Mouse (Mus musculus) kidney, embryonic 14.5 days (tissue): Measurements from ENCODE around the gene Rbpms2. TPM values are rescaled to one million over a fixed set of nuclear protein-coding genes. Genes with fewer than 3 reads are reported as not detected.
"Not testable (repeated sequence)": the region's sequence is repeated elsewhere in the genome, so short reads cannot be mapped to it uniquely, and the experiment has no call there.

Source experiments
- ATAC-seq: fragments of 200-750 bp; cut with Nextera tagmentation; 2 replicates; pipeline ENCODE4 v1.8.0; 2017; ENCODE audit warnings: moderate number of reproducible peaks, mild to moderate bottlenecking, moderate TSS enrichment, moderate library complexity; ENCODE audit not compliant: low FRiP score, low TSS enrichment
- H3K27ac ChIP-seq: fragments of 300-500 bp; sonication (generic); 2 replicates; pipeline ENCODE4 v1.5.1; 2014; ENCODE audit warnings: low read depth, mild to moderate bottlenecking, low read length, moderate library complexity, mixed read lengths
- H3K27me3 ChIP-seq: fragments of 300-500 bp; sonication (generic); 2 replicates; pipeline ENCODE4 v1.6.1; 2014; ENCODE audit warnings: mild to moderate bottlenecking, low read length; ENCODE audit not compliant: control insufficient read depth, insufficient read depth
- H3K36me3 ChIP-seq: fragments of 300-500 bp; sonication (generic); 2 replicates; pipeline ENCODE4 v1.6.1; 2014; ENCODE audit warnings: low read length, mixed read lengths; ENCODE audit not compliant: control insufficient read depth, insufficient read depth
- H3K4me1 ChIP-seq: fragments of 300-500 bp; sonication (generic); 2 replicates; pipeline ENCODE4 v1.6.1; 2014; ENCODE audit warnings: low read length, mixed read lengths; ENCODE audit not compliant: control insufficient read depth, insufficient read depth
- H3K4me2 ChIP-seq: fragments of 300-500 bp; sonication (generic); replicated peaks from 2 replicates; pipeline ENCODE4 v1.6.1; 2014; ENCODE audit warnings: low read depth, mild to moderate bottlenecking, low read length
- H3K4me3 ChIP-seq: fragments of 300-500 bp; sonication (generic); 2 replicates; pipeline ENCODE4 v1.5.1; 2014; ENCODE audit warnings: mild to moderate bottlenecking, low read length
- H3K9ac ChIP-seq: fragments of 300-500 bp; sonication (generic); 2 replicates; pipeline ENCODE4 v1.6.1; 2014; ENCODE audit warnings: low read depth, mild to moderate bottlenecking, low read length, moderate library complexity
- H3K9me3 ChIP-seq: fragments of 300-500 bp; sonication (generic); 2 replicates; pipeline ENCODE4 v1.6.1; 2016; ENCODE audit warnings: low read length; ENCODE audit not compliant: control insufficient read depth
- WGBS: fragments of 180-500 bp; shearing (Covaris S2); extraction: QIAGEN DNeasy Blood & Tissue Kit; methylation state at CpG from one replicate; pipeline ENCODE4 v1.1.7; 2014; 5-methylcytosine and 5-hydroxymethylcytosine counted together
- polyA plus RNA-seq: library from polyadenylated mRNA; unstranded; fragments of >200 nt; fragmentation: Nextera tagmentation; extraction: Ambion mirVana; gene quantifications from 2 replicates; pipeline ENCODE4 v1.2.1, GENCODE M21; 2014

Gene Rbpms2
- polyA plus RNA-seq, 1 experiment from 2014 or later, result 29.1 TPM

DNA sequence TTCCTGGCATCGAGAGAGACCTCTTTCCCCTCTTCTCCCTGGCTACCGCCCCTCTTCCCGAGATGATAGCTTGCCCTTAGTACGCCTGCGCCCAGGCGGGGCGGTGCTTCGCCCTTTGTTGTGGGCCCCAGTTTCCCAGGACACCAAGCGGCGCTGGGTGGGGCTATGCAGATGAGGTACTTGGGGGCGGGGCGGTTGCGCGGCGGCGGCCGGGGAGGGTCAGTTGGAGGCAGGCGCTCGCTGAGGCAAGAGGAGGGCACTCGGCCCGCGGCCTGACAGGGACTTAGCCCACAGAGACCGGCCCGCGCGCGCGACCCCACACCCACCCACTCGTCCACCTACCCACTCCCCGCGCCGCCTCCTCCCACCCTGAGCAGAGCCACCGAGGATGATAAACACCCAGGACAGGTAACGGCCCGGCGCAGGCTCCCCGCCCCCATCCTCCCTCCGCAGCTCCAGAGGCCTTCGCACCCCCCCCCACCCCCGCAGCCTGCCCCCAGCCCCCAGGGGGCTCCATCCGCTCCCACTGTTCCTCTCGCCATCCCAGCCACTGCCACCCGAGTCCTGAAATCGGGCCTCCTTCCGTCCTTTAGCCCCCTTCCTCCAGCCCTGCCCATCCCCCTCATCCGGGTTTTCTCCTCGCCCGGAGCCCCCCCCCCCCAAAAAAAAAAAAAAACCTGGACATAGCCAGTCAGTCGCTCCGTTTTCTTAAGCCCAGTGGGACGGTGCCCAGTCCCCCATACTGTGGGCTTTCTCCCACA lies 47.1 kb downstream of the Rbpms2 start:
- peak overlapping the region; percentile 71 for H3K4me3 ChIP-seq
- peak overlapping the region; percentile 37; the same call in 1 of the 2 replicates for H3K27ac ChIP-seq
- no peaks in the 10 kb centered on the region for H3K27me3 ChIP-seq
- peaks cover 30% of the 10 kb centered on the region for H3K4me1 ChIP-seq
- WGBS, result 0% methylated on average over 47 of the region's 51 CpGs
- no peaks in the 10 kb centered on the region for H3K9me3 ChIP-seq
- peak; percentile 94 for ATAC-seq
- no peaks in the 10 kb centered on the region for H3K36me3 ChIP-seq
- H3K9ac ChIP-seq, result peak overlapping the region; percentile 79
- H3K4me2 ChIP-seq, result peak overlapping the region; percentile 71

DNA sequence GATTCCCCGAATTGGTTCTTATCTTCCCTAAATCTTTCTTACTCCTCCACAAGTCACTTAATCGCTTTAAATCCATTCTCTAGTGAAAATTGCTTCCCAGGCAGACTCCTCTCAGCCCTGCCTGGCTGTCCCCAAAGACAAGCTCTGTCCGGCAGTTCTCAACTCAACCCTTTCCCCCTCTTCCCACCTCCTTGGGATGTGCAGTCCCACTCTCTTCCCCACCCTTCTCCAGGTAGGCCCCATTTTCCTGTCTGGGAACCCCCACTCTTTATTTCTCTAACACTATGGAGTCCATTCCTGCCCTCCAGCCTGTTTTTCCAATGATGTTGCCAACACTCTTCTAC lies 47.6 kb downstream of the Rbpms2 start:
- peaks cover 30% of the 10 kb centered on the region for H3K4me1 ChIP-seq
- H3K36me3 ChIP-seq, result 0 out of 2 replicates have a peak, but pooled peaks cover under 1% of the 10 kb centered on the region
- ATAC-seq, result no peak
- peak overlapping the region; percentile 79 for H3K9ac ChIP-seq
- peak overlapping the region; percentile 71 for H3K4me3 ChIP-seq
- 3% methylated on average over 3 of the region's 3 CpGs for WGBS
- H3K27ac ChIP-seq, result peak overlapping the region; percentile 37; the same call in 1 of the 2 replicates
- H3K27me3 ChIP-seq, result no peaks in the 10 kb centered on the region
- H3K9me3 ChIP-seq, result no peaks in the 10 kb centered on the region
- peak overlapping the region; percentile 71 for H3K4me2 ChIP-seq

DNA sequence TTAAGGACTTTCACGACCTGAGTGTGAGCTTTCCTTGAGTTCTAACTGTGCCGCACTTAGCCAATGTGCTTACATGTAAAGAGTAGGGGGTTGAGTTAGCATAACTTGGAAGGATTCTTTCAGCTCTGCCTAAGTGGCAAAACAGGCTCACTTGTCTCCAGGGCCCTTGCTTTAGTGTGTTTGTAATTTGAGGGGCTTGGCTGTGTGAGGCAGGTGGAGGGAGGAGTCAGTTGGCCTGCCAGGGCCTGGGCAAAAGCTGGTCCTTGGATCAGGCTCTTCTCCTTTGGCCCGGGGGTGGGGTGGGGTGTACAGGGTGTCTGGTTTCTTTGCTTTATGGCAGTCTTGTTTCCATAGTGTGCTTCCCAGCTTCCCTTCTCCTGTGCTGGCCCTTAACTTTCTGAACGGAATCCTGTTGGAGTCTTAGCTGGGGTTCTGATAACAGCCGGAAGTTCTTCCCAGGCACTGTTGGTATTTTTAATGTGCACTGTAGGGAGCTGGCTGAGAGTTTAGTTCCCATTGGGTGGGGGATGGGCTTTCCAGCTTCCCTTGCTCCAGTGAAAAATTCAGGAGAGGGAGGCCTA lies 49.8 kb downstream of the Rbpms2 start:
- WGBS, result 8% methylated on average over 5 of the region's 5 CpGs
- H3K4me1 ChIP-seq, result peaks cover 30% of the 10 kb centered on the region

DNA sequence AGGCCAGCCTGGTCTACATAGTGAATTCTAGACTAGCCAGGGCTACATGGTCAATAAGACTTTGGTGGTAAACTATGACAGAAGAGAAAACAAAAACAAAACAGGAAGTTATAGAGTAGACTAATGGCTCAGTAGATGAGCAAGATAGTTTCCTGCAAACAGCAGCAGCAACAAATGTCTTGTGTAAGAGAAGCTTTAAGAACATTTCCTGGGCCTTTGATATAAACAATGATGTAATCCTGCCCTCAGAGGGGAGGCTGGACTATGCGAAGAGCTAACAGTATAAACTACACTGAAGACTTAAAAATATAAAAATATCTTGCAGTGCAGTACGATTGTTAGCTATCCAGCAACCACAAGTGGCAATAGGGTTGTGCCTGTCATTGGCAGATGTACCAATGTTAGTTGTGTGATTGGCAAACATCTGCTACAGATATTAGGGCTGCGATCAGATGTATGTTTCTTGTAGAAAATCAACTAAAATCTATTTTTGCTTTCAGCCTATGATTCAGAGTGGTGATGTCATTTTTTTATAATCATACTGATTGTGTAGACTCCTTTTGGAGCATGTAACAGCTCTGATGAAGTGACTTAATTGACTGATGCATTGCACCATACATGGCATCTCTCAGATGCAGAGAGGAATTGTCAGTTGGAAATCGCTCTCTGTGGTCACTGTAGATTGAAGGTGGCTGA lies 51.6 kb downstream of the Rbpms2 start:
- no peak overlapping the region for H3K9ac ChIP-seq
- no peaks in the 10 kb centered on the region for H3K27me3 ChIP-seq
- no peaks in the 10 kb centered on the region for H3K9me3 ChIP-seq
- H3K4me2 ChIP-seq, result no peak overlapping the region
- WGBS, result 86% methylated on average over 4 of the region's 4 CpGs
- H3K27ac ChIP-seq, result no peak overlapping the region
- H3K4me1 ChIP-seq, result peaks cover 30% of the 10 kb centered on the region
- peaks cover 3% of the 10 kb centered on the region; the same call in 1 of the 2 replicates for H3K36me3 ChIP-seq
- no peak overlapping the region for H3K4me3 ChIP-seq
- ATAC-seq, result no peak

More for the DNA sequence above, 49.8 kb downstream of the Rbpms2 start:
- no peaks in the 10 kb centered on the region for H3K9me3 ChIP-seq
- H3K4me3 ChIP-seq, result peak overlapping the region; percentile 71; the same call in 1 of the 2 replicates
- H3K27me3 ChIP-seq, result no peaks in the 10 kb centered on the region
- H3K36me3 ChIP-seq, result 0 out of 2 replicates have a peak, but pooled peaks cover 2% of the 10 kb centered on the region
- H3K9ac ChIP-seq, result peak overlapping the region; percentile 32; the same call in 1 of the 2 replicates
- peak overlapping the region; percentile 71 for H3K4me2 ChIP-seq
- peak overlapping the region; percentile 84 for H3K27ac ChIP-seq
- ATAC-seq, result peak; percentile 29; the same call in 1 of the 2 replicates

DNA sequence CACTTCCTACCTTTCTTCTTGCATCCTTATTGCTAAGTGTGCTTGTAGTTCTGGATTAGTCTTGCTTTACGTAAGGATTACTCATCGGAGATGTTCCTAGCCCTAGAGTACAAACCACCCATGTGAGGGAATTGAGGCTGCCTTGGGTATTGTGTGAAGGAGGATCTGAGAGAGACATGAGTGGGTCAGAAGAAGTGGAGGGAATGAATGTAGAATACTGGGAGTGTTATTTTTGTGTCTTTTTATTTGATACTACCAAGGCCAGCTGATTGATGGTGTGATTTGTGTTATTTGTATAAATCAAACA lies 52.1 kb downstream of the Rbpms2 start:
- WGBS, result 97% methylated on average over 2 of the region's 2 CpGs
- H3K9me3 ChIP-seq, result no peaks in the 10 kb centered on the region
- H3K27me3 ChIP-seq, result no peaks in the 10 kb centered on the region
- no peak for ATAC-seq
- no peak overlapping the region for H3K27ac ChIP-seq
- no peak overlapping the region for H3K4me3 ChIP-seq
- H3K4me1 ChIP-seq, result peaks cover 30% of the 10 kb centered on the region
- no peak overlapping the region for H3K9ac ChIP-seq
- peaks cover 8% of the 10 kb centered on the region; the same call in 1 of the 2 replicates for H3K36me3 ChIP-seq
- no peak overlapping the region for H3K4me2 ChIP-seq

DNA sequence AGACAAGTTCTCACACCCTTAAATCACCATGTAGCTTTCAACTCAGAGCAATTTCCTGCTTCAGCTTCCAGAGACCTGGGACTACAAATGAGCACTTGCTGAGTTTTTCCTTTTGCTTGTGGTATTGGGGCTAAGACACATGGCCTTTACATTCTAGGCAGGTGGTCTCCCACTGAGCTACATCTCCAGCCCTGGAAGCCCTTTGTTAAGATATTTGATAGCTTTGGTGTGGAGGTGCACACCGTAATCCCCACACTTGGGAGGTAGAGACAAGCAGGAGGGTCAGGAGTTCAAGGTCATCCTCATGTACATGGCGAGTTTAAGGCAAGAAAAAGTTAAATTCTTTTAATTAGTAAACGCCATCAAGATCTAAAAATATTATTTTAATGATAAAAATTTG lies 52.7 kb downstream of the Rbpms2 start:
- 74% methylated on average over 3 of the region's 3 CpGs for WGBS
- Histone ChIP-seq H3K9me3 (no peaks in the 10 kb centered on the region), H3K4me3 (no peak overlapping the region), H3K4me1 (peaks cover 30% of the 10 kb centered on the region), H3K36me3 (peaks cover 13% of the 10 kb centered on the region; the same call in 1 of the 2 replicates), H3K9ac (no peak overlapping the region), H3K27ac (no peak overlapping the region), H3K4me2 (no peak overlapping the region), H3K27me3 (no peaks in the 10 kb centered on the region)
- no peak for ATAC-seq

DNA sequence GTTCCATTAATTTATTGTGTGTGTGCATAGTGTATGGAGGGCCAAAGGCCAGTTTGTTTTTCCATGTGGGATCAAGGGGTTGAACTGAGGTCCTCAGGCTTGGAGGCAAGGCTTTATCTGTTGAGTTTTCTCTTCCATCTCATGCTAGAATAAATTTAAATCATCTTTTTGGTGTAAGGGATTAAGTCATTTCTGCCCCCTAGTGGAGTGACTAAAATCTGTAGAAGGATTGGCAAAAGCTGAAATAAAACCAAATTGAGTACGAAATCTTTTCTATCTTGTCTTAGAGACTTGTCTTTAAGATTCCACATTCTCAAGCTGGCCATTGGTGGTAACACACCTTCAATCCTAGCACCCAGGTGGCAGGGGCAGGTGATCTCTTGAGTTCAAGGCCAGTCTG lies 53.5 kb downstream of the Rbpms2 start:
- H3K4me2 ChIP-seq, result no peak overlapping the region
- peaks cover 24% of the 10 kb centered on the region for H3K4me1 ChIP-seq
- H3K36me3 ChIP-seq, result peaks cover 20% of the 10 kb centered on the region
- WGBS, result 73% methylated on average over 1 of the region's 1 CpGs
- no peak overlapping the region for H3K4me3 ChIP-seq
- H3K27me3 ChIP-seq, result no peaks in the 10 kb centered on the region
- ATAC-seq, result no peak
- no peaks in the 10 kb centered on the region for H3K9me3 ChIP-seq
- no peak overlapping the region for H3K9ac ChIP-seq
- no peak overlapping the region for H3K27ac ChIP-seq

DNA sequence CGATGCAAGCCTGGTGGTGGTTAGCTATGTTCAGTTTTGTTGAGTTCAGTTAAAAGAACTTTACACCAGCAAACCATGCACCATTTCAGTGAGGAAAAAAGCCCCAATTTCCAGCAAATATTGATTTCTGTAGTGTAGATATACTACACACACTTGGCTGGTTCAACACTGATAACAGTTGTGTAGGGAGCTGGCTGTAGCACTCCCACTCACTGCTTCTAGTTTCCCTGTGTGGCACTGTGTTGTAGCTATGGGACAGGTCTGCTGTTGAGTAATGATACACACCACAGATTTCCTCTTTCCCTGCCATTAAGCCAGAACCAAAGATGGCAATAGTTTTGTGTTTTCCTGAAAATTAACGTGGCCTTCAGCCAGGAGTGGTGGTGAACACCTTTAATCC lies 55.3 kb downstream of the Rbpms2 start:
- ATAC-seq, result no peak
- H3K4me2 ChIP-seq, result no peak overlapping the region
- no peak overlapping the region for H3K9ac ChIP-seq
- H3K4me3 ChIP-seq, result no peak overlapping the region
- H3K27me3 ChIP-seq, result no peaks in the 10 kb centered on the region
- WGBS, result 85% methylated on average over 2 of the region's 2 CpGs
- no peak overlapping the region for H3K27ac ChIP-seq
- H3K4me1 ChIP-seq, result peaks cover 8% of the 10 kb centered on the region
- H3K9me3 ChIP-seq, result no peaks in the 10 kb centered on the region
- peaks cover 28% of the 10 kb centered on the region for H3K36me3 ChIP-seq

DNA sequence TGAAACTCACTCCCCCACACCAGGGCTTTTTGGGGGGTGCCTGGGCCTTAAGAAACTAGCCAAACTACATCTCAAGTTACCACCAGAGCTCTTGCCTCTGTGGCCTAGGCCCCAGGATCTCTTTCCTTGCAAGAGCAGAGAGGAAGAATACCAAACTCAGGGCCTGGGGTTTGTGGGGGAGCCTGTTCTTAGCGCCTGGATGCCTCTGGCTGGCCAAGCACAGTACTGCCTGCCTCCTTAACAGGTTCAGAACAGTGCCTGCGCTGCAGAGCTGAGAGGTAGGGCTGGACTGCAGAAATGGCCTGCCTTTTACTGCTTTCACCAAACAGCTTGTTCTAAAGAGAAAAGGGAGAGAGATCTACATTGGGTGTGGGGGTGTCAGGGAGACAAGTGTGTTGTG lies 60.4 kb downstream of the Rbpms2 start:
- H3K9ac ChIP-seq, H3K4me1 ChIP-seq, H3K9me3 ChIP-seq, H3K27me3 ChIP-seq, H3K27ac ChIP-seq, H3K4me3 ChIP-seq, H3K4me2 ChIP-seq: not testable (repeated sequence)
- ATAC-seq, result peak; percentile 90
- 78% methylated on average over 2 of the region's 2 CpGs for WGBS
- peaks cover 62% of the 10 kb centered on the region for H3K36me3 ChIP-seq
